Mouse (Mus musculus) embryonic facial prominence, embryonic 15.5 days (tissue): ENCODE measurements around the gene Gpc6. TPM values are rescaled to one million over a fixed set of nuclear protein-coding genes. Genes with fewer than 3 reads are reported as not detected.

Experiments used
- ATAC-seq: fragments of 200-750 bp; cut with Nextera tagmentation; 2 replicates; pipeline ENCODE4 v1.8.0; 2017; ENCODE audit warnings: low read depth, moderate TSS enrichment; ENCODE audit not compliant: insufficient number of reproducible peaks, low FRiP score, low TSS enrichment
- H3K27ac ChIP-seq: fragments of 300-500 bp; sonication (generic); replicated peaks from 2 replicates; pipeline ENCODE4 v1.5.1; 2015; ENCODE audit warnings: mild to moderate bottlenecking, inconsistent platforms
- H3K27me3 ChIP-seq: fragments of 300-500 bp; sonication (generic); 2 replicates; pipeline ENCODE4 v1.6.1; 2015; ENCODE audit warnings: inconsistent platforms
- H3K36me3 ChIP-seq: fragments of 300-500 bp; sonication (generic); 2 replicates; pipeline ENCODE4 v1.6.1; 2015; ENCODE audit warnings: mild to moderate bottlenecking, inconsistent platforms
- H3K4me1 ChIP-seq: fragments of 300-500 bp; sonication (generic); 2 replicates; pipeline ENCODE4 v1.6.1; 2015; ENCODE audit warnings: inconsistent platforms
- H3K4me2 ChIP-seq: fragments of 300-500 bp; sonication (generic); replicated peaks from 2 replicates; pipeline ENCODE4 v1.6.1; 2015; ENCODE audit warnings: mild to moderate bottlenecking, inconsistent platforms
- H3K4me3 ChIP-seq: fragments of 300-500 bp; sonication (generic); replicated peaks from 2 replicates; pipeline ENCODE4 v1.5.1; 2015; ENCODE audit warnings: mild to moderate bottlenecking, inconsistent platforms
- H3K9ac ChIP-seq: fragments of 300-500 bp; sonication (generic); 2 replicates; pipeline ENCODE4 v1.6.1; 2015; ENCODE audit warnings: inconsistent platforms
- H3K9me3 ChIP-seq: fragments of 300-500 bp; sonication (generic); replicated peaks from 2 replicates; pipeline ENCODE4 v1.6.1; 2016; ENCODE audit warnings: inconsistent platforms
- WGBS: fragments of 180-500 bp; shearing (Covaris S2); methylation state at CpG from one replicate; pipeline ENCODE4 v1.1.7; 2015; 5-methylcytosine and 5-hydroxymethylcytosine counted together
- polyA plus RNA-seq: library from polyadenylated mRNA; unstranded; fragments of >200 nt; fragmentation: Nextera tagmentation; extraction: Ambion mirVana; gene quantifications from 2 replicates; pipeline ENCODE4 v1.2.1, GENCODE M21; 2015

Gene Gpc6
- polyA plus RNA-seq, 1 experiment from 2014 or later, result 42.3 TPM

DNA sequence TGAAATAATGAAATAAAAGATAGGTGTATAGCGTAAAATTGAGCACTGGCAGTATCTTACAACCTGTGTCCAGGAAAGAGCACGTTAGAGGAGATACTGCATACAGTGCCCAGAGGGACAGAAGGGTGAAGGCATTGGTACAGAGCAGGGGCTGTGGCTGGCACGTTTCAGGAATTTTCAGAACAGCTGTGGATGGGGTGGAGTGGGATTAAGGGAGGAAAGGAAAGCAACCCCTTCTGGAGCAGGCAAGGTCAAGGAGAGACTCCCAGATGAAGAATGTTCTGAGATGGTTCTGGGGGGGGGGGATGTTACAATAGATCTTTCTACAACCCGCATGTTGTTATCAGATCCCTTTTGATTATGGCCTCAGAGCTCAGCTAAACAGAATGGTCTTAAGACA is 331.1 kb downstream of the Gpc6 start:
- no peak for ATAC-seq
- no peaks in the 10 kb centered on the region for H3K9me3 ChIP-seq
- H3K36me3 ChIP-seq, result no peaks in the 10 kb centered on the region
- H3K27me3 ChIP-seq, result no peaks in the 10 kb centered on the region
- 79% methylated on average over 4 of the region's 4 CpGs for WGBS
- no peaks in the 10 kb centered on the region for H3K4me1 ChIP-seq
- H3K4me3 ChIP-seq, result no peak overlapping the region
- no peak overlapping the region for H3K9ac ChIP-seq
- no peak overlapping the region for H3K27ac ChIP-seq
- no peak overlapping the region for H3K4me2 ChIP-seq

- no peak overlapping the region for H3K9ac ChIP-seq
- no peaks in the 10 kb centered on the region for H3K9me3 ChIP-seq
- H3K36me3 ChIP-seq, result no peaks in the 10 kb centered on the region
- H3K27ac ChIP-seq, result no peak overlapping the region
- no peaks in the 10 kb centered on the region for H3K4me1 ChIP-seq
- ATAC-seq, result no peak
- no peak overlapping the region for H3K4me2 ChIP-seq
- H3K27me3 ChIP-seq, result no peaks in the 10 kb centered on the region
- H3K4me3 ChIP-seq, result no peak overlapping the region
Measured at GRCm38 (mm10) chr14:117265653-117266052, 340.5 kb downstream of the Gpc6 start.

DNA sequence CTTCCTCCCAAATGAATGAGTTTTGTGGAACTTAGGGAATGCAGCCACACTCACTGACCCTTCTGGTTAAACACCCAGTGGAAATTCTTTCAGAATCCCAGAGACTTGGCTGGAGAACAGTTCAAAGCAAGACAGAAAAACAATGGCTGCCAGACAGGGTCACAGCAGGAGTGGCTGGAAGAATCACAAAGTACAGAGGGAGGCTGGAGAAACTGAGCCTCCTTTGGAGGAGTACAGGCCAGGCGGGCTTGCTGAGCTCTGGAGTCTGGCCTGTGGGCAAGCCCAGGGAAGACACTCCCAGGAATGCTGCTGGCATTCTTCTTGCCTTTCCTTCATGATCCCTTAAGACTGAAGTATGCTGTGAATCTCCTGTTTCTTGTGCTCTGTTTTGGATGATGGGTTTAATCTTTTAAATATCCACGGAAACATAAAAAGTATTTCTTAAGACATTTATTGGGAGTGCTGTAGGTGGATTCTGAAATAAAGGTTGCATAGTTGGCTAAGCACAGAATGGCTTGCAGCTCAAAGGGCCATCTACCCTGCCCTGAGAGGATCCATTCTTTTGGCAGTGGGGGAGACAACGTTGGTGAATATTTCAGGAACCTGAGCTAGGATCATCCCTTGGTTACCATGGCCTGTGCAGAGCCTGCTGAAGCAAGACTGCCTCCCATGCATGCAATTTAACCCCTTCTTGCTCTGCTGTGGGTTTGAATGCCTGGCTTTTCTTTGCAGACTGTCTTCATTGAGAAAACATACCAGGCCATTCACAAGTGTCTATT is 342.9 kb downstream of the Gpc6 start:
- H3K9ac ChIP-seq, result no peak overlapping the region
- H3K4me2 ChIP-seq, result no peak overlapping the region
- no peaks in the 10 kb centered on the region for H3K4me1 ChIP-seq
- H3K27me3 ChIP-seq, result no peaks in the 10 kb centered on the region
- WGBS, result 35% methylated on average over 3 of the region's 3 CpGs
- H3K27ac ChIP-seq, result no peak overlapping the region
- H3K9me3 ChIP-seq, result no peaks in the 10 kb centered on the region
- ATAC-seq, result no peak
- no peaks in the 10 kb centered on the region for H3K36me3 ChIP-seq
- H3K4me3 ChIP-seq, result no peak overlapping the region

DNA sequence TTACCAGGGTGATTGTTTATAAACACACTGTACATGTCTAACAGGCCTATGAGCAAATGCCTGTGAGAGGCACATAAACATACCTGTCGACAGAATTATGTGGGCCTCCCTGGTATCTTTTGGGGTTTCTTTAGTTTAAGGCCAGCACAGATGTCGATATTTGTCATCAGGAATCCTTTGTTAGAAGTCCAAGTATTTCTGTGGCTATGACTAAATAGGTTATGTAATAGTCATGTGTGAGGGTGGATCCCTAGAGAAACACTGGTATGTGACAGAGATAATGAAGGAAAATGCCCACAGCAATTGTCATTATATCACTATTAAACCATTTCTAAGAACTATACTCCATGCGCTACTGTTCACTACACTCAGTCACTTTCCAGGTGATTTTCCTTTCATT is 358.5 kb downstream of the Gpc6 start:
- no peaks in the 10 kb centered on the region for H3K9me3 ChIP-seq
- ATAC-seq, result no peak

DNA sequence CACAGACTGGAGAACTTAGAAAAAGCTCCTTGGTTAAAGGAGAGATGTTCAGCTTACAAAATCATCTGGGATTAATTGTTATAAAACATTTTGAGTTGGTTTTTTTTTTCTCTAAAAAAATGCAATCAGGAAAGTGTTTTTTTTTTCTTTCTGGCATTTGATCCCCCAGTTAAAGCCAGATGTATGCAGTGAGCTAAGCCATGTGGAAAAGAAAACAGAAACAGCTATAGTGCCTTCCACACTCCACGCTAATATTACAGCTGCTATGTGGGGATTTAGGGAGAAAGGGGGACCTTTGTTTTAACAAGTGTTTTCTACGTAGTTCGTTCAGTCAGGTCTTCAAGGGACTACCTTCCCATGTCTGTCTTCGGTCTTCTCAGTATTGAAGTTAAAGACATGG is 368.6 kb downstream of the Gpc6 start:
- WGBS, result 24% methylated on average over 4 of the region's 4 CpGs

More for the DNA sequence above, 358.5 kb downstream of the Gpc6 start:
- no peak overlapping the region for H3K9ac ChIP-seq
- no peak overlapping the region for H3K27ac ChIP-seq
- H3K4me1 ChIP-seq, result no peaks in the 10 kb centered on the region
- H3K4me2 ChIP-seq, result no peak overlapping the region
- H3K27me3 ChIP-seq, result no peaks in the 10 kb centered on the region
- 86% methylated on average over 3 of the region's 3 CpGs for WGBS
- H3K4me3 ChIP-seq, result no peak overlapping the region
- no peaks in the 10 kb centered on the region for H3K36me3 ChIP-seq

DNA sequence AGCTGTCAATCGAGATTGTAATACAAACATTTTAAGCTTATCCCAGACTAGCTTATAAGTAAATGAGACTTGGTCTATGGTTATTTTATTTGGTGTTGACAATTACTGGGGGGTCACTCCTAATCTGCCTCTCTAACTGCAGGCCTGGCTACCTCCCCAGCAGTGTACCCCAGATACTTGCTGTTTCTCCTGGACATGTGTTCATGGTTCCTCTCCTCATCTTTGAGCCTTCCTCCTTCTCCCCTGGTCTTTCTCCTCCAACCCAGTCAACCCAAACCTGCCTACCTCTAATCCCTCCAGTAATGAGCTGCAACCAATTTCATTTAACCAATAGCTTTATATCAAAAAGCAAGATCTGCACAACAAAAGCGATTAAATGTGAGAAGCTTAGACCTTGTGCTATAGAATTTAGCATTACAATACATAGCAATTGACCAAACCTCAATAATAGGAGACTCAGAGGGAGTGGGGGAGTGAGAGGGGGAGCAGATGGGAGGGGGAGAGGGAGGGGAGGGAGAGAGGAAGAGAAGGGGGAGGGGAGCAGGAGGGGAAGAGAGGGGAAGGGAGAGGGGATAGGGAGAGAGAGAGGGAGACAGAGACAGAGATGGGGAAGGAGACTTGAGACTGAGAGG is 371.2 kb downstream of the Gpc6 start:
- Histone ChIP-seq H3K36me3 (no peaks in the 10 kb centered on the region), H3K9me3 (no peaks in the 10 kb centered on the region), H3K27me3 (no peaks in the 10 kb centered on the region), H3K9ac (no peak overlapping the region), H3K4me3 (no peak overlapping the region), H3K4me1 (no peaks in the 10 kb centered on the region), H3K27ac (no peak overlapping the region), H3K4me2 (no peak overlapping the region)
- no peak for ATAC-seq
- WGBS, result 98% methylated on average over 2 of the region's 2 CpGs

More for the DNA sequence above, 368.6 kb downstream of the Gpc6 start:
- Histone ChIP-seq H3K4me1 (no peaks in the 10 kb centered on the region), H3K4me2 (no peak overlapping the region), H3K9ac (no peak overlapping the region), H3K4me3 (no peak overlapping the region), H3K27ac (no peak overlapping the region), H3K9me3 (no peaks in the 10 kb centered on the region), H3K27me3 (no peaks in the 10 kb centered on the region), H3K36me3 (no peaks in the 10 kb centered on the region)
- no peak for ATAC-seq

DNA sequence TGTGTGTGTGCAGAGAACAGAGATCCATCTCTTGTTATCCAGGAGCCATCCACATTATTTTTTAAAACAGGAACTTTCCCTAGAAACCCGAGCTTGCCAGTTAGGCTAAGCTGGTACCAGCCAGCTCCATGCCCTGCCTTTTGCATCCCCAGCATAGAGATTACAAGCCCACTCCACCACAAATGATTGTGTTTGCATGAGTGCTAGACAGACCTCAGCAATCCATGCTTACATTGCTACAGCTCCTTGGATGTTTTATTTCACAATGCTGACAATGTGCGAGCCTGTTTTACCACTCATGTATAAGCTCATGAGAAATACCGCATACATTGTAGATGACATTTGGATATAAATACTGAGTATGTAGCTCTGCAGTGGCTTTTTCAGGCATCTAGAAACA is 375.9 kb downstream of the Gpc6 start:
- Histone ChIP-seq H3K4me2 (no peak overlapping the region), H3K36me3 (no peaks in the 10 kb centered on the region), H3K4me1 (no peaks in the 10 kb centered on the region), H3K9ac (no peak overlapping the region), H3K27ac (no peak overlapping the region), H3K9me3 (no peaks in the 10 kb centered on the region), H3K27me3 (no peaks in the 10 kb centered on the region), H3K4me3 (no peak overlapping the region)
- 69% methylated on average over 3 of the region's 3 CpGs for WGBS
- no peak; the same call in 1 of the 2 replicates for ATAC-seq

- Histone ChIP-seq H3K4me3 (no peak overlapping the region), H3K27ac (no peak overlapping the region), H3K9me3 (no peaks in the 10 kb centered on the region), H3K9ac (no peak overlapping the region), H3K4me1 (no peaks in the 10 kb centered on the region), H3K4me2 (no peak overlapping the region), H3K36me3 (no peaks in the 10 kb centered on the region), H3K27me3 (no peaks in the 10 kb centered on the region)
- no peak for ATAC-seq
- WGBS, result 73% methylated on average over 8 of the region's 8 CpGs
Measured at GRCm38 (mm10) chr14:117303901-117304722, 379.0 kb downstream of the Gpc6 start.

DNA sequence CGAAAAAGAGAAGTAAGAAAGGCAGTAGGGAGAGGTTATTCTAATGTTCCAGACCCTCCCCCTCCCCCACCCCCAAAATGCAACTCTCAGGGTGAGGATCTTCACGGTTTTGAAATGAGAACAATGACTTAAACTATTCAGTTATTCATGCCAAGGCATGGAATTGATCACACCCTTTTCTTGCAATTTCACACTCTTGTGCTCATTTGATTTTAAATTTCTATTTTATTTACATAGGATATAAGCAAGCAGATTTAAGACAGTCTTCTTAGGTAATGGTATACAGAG is 379.6 kb downstream of the Gpc6 start:
- Histone ChIP-seq H3K27me3 (no peaks in the 10 kb centered on the region), H3K27ac (no peak overlapping the region), H3K4me1 (no peaks in the 10 kb centered on the region), H3K4me3 (no peak overlapping the region), H3K4me2 (no peak overlapping the region), H3K9ac (no peak overlapping the region), H3K9me3 (no peaks in the 10 kb centered on the region), H3K36me3 (no peaks in the 10 kb centered on the region)
- 49% methylated on average over 2 of the region's 2 CpGs for WGBS
- no peak for ATAC-seq

DNA sequence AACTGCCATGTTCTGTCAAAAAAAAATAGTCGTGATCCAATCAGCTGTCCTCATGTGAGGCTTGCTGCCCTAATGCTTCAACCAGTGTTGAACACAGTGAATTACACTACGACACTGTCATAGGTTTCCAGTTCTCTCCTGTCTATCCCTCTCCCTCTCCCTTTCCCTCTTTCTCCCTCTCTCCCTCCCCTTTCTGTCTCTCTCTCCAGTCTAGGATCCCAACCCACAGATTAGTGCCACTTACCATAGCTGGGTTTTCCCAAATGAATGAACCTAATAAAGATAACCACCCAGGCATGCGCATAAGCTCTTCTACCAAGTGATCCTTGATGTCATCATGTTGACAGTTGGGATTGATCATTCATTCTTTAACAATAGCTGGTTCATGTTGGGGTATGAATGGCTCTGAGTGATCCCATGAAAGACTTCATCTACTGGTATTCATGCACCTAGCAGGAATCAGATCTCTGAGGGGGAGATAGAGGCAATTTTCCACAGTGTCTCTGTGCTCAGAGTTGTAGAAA is 384.9 kb downstream of the Gpc6 start:
- Histone ChIP-seq H3K4me1 (no peaks in the 10 kb centered on the region), H3K36me3 (no peaks in the 10 kb centered on the region), H3K27ac (no peak overlapping the region), H3K4me3 (no peak overlapping the region), H3K27me3 (no peaks in the 10 kb centered on the region), H3K9me3 (no peaks in the 10 kb centered on the region), H3K9ac (no peak overlapping the region), H3K4me2 (no peak overlapping the region)
- WGBS, result 91% methylated on average over 3 of the region's 3 CpGs
- no peak for ATAC-seq

GRCm38 (mm10) chr14:117324214-117324613 is 399.1 kb downstream of the Gpc6 start:
- Histone ChIP-seq H3K4me3 (no peak overlapping the region), H3K27ac (no peak overlapping the region), H3K36me3 (no peaks in the 10 kb centered on the region), H3K9me3 (no peaks in the 10 kb centered on the region), H3K4me1 (no peaks in the 10 kb centered on the region), H3K9ac (no peak overlapping the region), H3K4me2 (no peak overlapping the region), H3K27me3 (no peaks in the 10 kb centered on the region)
- no peak for ATAC-seq
- WGBS, result 88% methylated on average over 2 of the region's 2 CpGs
